Mouse (Mus musculus) brown adipose tissue, adult 24 weeks (tissue): ENCODE measurements around the gene Tmem174. TPM values are rescaled to one million over a fixed set of nuclear protein-coding genes. Genes with fewer than 3 reads are reported as not detected.

Source experiments
- H3K27ac ChIP-seq: fragments of 200-500 bp; replicated peaks from 2 replicates; pipeline ENCODE4 v1.5.1; 2012; ENCODE audit warnings: low read depth, mild to moderate bottlenecking, low read length
- H3K4me1 ChIP-seq: fragments of 200-500 bp; 2 replicates; pipeline ENCODE4 v1.6.1; 2012; ENCODE audit warnings: low read length, mixed read lengths; ENCODE audit not compliant: control insufficient read depth, insufficient read depth, insufficient read length
- H3K4me3 ChIP-seq: fragments of 200-500 bp; 2 replicates; pipeline ENCODE4 v1.5.1; 2012; ENCODE audit warnings: low read depth, mild to moderate bottlenecking, low read length, moderate library complexity; ENCODE audit not compliant: insufficient read depth
- polyA plus RNA-seq: library from polyadenylated mRNA; stranded (reverse); fragments of >200 nt; gene quantifications from 2 replicates; pipeline ENCODE4 v1.2.4, GENCODE M21; 2012; ENCODE audit not compliant: missing spikeins, insufficient read depth, insufficient read length

The Tmem174 gene
- not detected in 2 replicates for polyA plus RNA-seq

- Histone ChIP-seq H3K4me3 (no peak within 1 kb of the TSS), H3K27ac (no peak within 1 kb of the TSS)
Measured at GRCm38 (mm10) chr13:98637145-98637544, at the start of gene Tmem174. Tmem174 (minus strand) TSS chr13:98637410.

GRCm38 (mm10) chr13:98684144-98684900, 47.1 kb upstream of the Tmem174 start:
- Histone ChIP-seq H3K27ac (no peak overlapping the region), H3K4me3 (no peak overlapping the region), H3K4me1 (peaks cover 2% of the 10 kb centered on the region; the same call in 1 of the 2 replicates)

More at GRCm38 (mm10) chr13:98637145-98637544, at the start of gene Tmem174:
- H3K4me1 ChIP-seq = no peaks in the 10 kb centered on the region

GRCm38 (mm10) chr13:98683412-98683811, 46.2 kb upstream of the Tmem174 start:
- H3K4me1 ChIP-seq = peaks cover 2% of the 10 kb centered on the region; the same call in 1 of the 2 replicates
- H3K4me3 ChIP-seq = no peak overlapping the region
- H3K27ac ChIP-seq = no peak overlapping the region

DNA sequence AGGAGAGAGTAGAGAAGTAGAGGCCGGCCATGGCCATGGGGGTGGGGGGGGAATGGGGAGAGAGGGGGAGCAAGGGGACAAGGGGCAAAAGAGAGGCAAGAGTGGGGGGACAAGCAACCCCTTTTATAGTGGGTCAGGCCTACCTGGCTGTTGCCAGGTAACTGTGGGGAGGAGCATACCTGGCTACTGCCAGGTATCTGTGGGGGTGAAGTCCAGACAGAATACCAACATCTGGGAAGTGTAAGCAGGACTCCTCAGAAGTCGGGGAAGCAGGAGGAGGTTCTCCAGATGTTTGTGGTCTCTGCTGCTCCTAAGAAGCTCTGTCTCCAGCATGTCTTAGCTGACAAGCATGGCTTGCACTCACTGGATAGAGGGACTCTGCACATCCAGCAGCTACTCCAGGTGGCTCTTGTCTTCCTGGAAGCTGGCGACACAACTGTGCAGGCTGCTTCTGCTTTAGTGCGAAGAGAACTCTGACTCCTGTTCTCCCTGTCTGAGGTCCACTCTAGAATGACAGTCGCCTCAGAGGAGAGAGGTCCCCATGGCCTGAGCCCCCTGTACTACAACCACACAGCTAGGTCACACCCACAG, 43.4 kb upstream of the Tmem174 start:
- Histone ChIP-seq H3K4me1 (peaks cover 2% of the 10 kb centered on the region; the same call in 1 of the 2 replicates), H3K27ac (no peak overlapping the region), H3K4me3 (no peak overlapping the region)

DNA sequence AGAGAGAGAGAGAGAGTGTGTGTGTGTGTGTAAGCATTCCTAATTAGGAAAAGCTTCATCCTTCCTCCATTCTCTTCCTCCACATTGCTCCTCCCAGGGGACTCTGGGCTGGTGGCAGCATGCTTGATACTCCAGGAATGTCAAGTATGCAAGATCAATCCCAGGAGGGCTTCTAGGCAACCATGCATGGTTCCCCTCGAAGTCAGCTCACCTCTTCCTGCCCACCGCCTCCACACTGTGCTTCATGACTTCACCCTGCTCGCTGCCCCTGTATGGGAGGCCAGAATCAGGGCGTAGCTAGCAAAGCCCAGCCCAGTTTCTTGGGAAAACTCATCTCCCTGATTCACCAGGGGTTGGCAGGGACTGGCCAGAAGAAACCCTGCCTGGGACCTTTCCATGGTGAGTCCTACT, 42.4 kb upstream of the Tmem174 start:
- Histone ChIP-seq H3K27ac (no peak overlapping the region), H3K4me1 (peaks cover 2% of the 10 kb centered on the region; the same call in 1 of the 2 replicates), H3K4me3 (no peak overlapping the region)

DNA sequence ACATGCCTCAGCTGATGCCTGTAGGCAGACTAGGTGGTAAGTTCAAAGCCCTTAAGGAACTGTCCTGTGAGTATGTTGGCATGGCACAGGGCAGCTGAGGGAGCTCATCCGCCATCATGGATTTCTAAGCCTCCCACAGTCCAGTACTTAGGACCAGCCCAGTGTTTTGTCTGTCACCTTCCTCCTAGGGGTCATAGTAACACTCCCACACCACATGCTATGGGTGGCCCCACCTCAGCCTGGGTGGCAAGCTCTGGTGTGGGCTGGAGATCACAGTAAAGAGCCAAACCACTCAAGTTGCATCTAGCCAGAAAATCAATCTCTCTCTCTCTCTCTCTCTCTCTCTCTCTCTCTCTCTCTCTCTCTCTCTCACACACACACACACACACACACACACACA, 42.0 kb upstream of the Tmem174 start:
- Histone ChIP-seq H3K4me3 (no peak overlapping the region), H3K4me1 (peaks cover 2% of the 10 kb centered on the region; the same call in 1 of the 2 replicates), H3K27ac (no peak overlapping the region)

GRCm38 (mm10) chr13:98673922-98674321, 36.7 kb upstream of the Tmem174 start:
- no peak overlapping the region for H3K27ac ChIP-seq

DNA sequence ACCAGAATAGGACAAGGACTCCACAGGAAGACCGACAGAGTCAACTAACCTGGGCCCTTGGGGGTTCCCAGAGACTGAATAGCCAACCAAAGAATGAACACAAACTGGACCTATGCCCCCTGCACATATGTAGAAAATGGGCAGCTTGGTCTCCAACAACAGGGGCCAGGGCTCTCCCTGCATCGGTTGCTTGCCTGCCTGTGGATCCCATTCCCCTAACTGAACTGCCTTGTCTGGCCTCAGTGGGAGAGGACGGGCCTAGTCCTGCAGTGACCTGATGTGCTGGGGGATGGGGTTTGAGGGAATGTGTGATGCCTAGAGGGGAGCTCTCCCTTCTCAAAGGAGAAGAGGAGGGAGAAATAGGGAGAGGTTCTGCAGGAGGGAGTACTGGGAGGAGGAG, 32.1 kb upstream of the Tmem174 start:
- H3K4me3 ChIP-seq = no peak overlapping the region
- no peak overlapping the region for H3K27ac ChIP-seq
- no peaks in the 10 kb centered on the region for H3K4me1 ChIP-seq

More at GRCm38 (mm10) chr13:98673922-98674321, 36.7 kb upstream of the Tmem174 start:
- Histone ChIP-seq H3K4me3 (no peak overlapping the region), H3K4me1 (no peaks in the 10 kb centered on the region)

DNA sequence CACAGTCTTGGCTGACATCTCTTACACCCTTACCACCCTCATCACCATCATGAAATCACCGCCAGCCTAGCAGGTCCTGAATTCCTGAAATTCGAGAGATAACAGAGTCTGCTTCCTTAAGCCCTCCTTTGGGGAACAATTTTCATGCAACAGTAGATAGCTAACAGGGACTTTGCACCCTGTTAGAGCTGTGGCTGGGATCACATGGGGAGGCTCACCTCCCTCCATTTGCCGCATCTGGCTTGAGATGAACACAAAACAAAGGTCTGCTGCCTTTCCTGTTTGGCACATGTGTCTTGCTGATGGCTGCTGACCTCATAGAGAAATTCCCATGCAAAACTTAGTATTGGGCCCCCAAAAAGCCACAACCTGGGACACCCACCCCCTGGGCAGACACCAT, 30.1 kb upstream of the Tmem174 start:
- no peak overlapping the region for H3K4me3 ChIP-seq
- no peaks in the 10 kb centered on the region for H3K4me1 ChIP-seq
- H3K27ac ChIP-seq = no peak overlapping the region

- H3K27ac ChIP-seq = no peak overlapping the region
Measured at GRCm38 (mm10) chr13:98665240-98665639, 28.0 kb upstream of the Tmem174 start.

GRCm38 (mm10) chr13:98662173-98662675, 25.0 kb upstream of the Tmem174 start:
- Histone ChIP-seq H3K27ac (no peak overlapping the region), H3K4me3 (no peak overlapping the region), H3K4me1 (no peaks in the 10 kb centered on the region)

More at GRCm38 (mm10) chr13:98665240-98665639, 28.0 kb upstream of the Tmem174 start:
- no peaks in the 10 kb centered on the region for H3K4me1 ChIP-seq
- H3K4me3 ChIP-seq = no peak overlapping the region

DNA sequence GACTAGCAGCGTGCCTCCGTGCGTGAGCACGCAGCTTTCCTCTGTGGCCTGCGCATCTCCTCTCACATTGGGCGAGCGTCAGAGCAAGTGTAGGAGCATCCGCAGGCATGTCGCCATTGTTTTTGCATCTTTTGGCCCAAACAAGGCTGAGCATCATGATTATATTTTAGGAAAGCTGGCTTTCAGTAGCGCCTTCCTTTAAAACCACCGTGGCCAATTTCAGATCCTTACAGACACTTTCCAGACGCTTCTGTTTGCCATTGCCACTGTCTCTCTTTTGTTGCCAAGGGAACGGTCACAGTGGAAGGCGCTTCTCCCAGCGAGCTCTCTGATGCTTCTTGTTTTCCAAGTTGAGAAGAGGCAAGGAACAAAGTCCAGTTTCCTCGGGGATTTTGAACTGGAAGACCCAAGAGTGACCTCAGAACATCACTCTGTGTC, 18.8 kb upstream of the Tmem174 start:
- Histone ChIP-seq H3K27ac (no peak overlapping the region), H3K4me3 (no peak overlapping the region), H3K4me1 (no peaks in the 10 kb centered on the region)

- H3K27ac ChIP-seq = no peak overlapping the region
- no peaks in the 10 kb centered on the region for H3K4me1 ChIP-seq
- H3K4me3 ChIP-seq = no peak overlapping the region
Measured at GRCm38 (mm10) chr13:98655346-98655745, 18.1 kb upstream of the Tmem174 start.

GRCm38 (mm10) chr13:98654129-98654939, 17.1 kb upstream of the Tmem174 start:
- Histone ChIP-seq H3K4me3 (no peak overlapping the region), H3K4me1 (no peaks in the 10 kb centered on the region), H3K27ac (no peak overlapping the region)

GRCm38 (mm10) chr13:98652194-98652593, 15.0 kb upstream of the Tmem174 start:
- Histone ChIP-seq H3K4me1 (no peaks in the 10 kb centered on the region), H3K27ac (no peak overlapping the region), H3K4me3 (no peak overlapping the region)
